Mouse (Mus musculus): ENCODE results near the gene Sppl2a. TPM values are rescaled to one million over a fixed set of nuclear protein-coding genes. Genes with fewer than 3 reads are reported as not detected.
"Not testable (repeated sequence)": the region's sequence is repeated elsewhere in the genome, so short reads cannot be mapped to it uniquely, and the experiment has no call there.

The Sppl2a gene
- total RNA-seq (2021), result 10 to 100 TPM; 28.3 to 30.3 TPM

- DNase-seq (ENCODE audit: extremely low spot score in 1 of 2, low spot score in 1 of 2), result peak; percentile 72 to 84
Measured at GRCm38 (mm10) chr2:126932897-126933641, at the start of gene Sppl2a. Gene Sppl2a, minus strand, starts transcription at chr2:126933235.

DNA sequence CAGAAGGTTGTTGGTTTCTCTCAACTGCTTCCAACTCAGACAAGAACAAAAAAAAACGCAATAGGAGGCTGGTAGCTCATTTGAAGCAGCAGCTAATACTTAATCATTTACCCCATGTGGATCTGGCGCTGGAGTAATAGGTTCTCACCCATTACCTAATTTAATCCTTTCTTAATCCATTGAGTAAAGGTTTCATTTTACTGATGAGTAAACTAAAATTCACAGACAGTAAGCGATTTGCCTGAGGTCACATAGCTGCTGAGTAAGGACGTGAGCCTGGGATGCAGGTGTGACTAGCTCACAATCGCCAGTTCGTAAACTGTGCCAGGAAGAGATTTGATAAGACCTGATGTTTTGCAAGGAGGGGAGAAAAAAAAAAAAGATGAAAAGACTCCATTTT lies 44.4 kb upstream of the Sppl2a start:
- no peak for DNase-seq (ENCODE audit: extremely low spot score in 1 of 2, low spot score in 1 of 2)

DNA sequence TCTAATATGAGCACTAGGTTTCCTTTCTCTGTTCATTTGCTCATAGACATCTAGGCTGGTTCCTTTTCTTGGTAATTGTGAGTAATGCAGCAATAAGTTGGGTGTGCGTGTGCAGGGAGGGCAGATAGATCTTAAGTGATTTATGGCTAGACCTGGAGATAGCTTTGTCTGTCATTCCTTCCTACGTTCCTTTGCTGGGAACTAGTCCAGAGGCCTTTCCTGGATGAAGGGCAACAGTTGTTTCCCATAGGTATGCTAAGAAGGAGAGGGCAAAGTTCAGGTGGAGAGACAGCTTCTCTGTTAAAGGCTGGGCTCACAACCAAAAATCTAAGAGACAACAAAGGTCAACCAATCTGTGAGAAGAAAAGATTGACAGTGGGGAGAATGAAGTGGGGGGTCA lies 28.7 kb upstream of the Sppl2a start:
- no peak for DNase-seq (ENCODE audit: extremely low spot score in 1 of 2, low spot score in 1 of 2)

- no peak for DNase-seq (ENCODE audit: extremely low spot score in 1 of 2, low spot score in 1 of 2)
Measured at GRCm38 (mm10) chr2:126955671-126956070, 22.6 kb upstream of the Sppl2a start.

DNA sequence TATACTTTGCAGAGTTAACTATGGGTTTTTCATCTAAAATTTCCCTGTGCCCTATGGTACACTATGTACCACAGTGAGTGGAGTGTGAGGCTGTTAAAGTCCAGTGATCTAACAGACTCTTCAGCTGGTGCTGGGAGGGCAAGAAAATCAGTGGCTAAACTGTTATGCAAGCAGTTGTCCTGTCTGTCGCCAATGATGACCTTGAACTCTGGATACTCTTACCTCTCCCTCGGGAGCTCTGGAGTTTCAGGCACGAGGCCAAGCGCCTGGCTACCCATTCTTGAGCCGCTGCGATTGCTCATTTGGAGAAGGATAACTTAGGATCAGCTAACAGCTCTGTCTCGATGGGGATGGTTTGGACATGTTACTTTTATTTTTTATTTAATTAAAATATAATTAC lies 18.1 kb upstream of the Sppl2a start:
- no peak for DNase-seq (ENCODE audit: extremely low spot score in 1 of 2, low spot score in 1 of 2)

DNA sequence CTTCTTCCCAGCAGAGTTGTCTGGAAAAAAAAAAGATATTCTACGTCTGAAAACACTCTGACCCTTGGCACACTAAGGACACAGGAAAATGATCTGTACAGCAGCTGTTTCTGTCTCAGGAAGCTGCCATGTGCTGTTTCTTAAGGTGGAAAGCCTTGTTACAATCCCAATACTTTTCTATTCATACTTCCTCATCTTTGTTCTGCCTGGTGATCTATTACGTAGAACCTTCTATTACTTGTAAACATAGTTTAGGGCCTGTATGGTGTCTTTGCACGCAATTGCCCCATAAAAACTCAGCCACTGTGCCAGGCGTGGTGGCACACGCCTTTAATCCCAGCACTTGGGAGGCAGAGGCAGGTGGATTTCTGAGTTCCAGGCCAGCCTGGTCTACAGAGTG lies 17.4 kb upstream of the Sppl2a start:
- DNase-seq (ENCODE audit: extremely low spot score in 1 of 2, low spot score in 1 of 2), result no peak

DNA sequence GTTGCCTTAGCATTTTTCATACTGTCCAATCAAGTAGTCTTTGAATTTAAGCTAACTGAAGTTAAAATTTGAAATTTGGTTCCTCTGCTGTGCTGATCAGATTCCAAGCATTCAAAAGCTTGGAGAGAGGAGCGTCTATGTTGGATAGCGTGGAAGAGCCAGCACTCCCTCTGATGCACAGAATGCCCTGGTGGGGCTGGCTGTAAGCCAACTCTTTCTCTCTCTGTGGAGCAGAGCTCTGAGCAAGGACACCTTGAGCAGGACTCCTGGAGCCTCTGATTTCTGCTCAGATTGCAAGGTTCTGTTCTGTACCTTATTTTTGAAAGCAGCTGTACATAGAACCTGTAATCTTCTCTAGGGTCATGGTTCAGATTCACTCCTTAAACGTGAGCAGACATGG lies 16.8 kb upstream of the Sppl2a start:
- DNase-seq (ENCODE audit: extremely low spot score in 1 of 2, low spot score in 1 of 2), result peak in 1 of 2 experiments; percentile 13

DNA sequence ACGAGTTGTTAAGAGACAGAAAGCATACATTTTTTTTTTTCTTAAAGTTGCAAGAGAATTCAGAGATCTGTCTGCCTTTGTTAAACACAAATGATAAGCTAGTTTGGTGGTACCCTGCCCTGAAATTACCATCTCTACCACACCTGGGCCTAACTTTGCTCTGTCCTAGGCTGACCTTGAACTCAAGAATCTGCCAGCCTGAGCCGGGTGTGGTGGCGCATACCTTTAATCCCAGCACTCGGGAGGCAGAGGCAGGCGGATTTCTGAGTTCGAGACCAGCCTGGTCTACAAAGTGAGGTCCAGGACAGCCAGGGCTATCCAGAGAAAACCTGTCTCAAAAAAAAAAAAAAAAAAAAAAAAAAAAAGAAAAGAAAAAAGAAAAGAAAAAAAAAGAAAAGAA lies 16.3 kb upstream of the Sppl2a start:
- DNase-seq (ENCODE audit: extremely low spot score in 1 of 2, low spot score in 1 of 2), result not testable (repeated sequence)

DNA sequence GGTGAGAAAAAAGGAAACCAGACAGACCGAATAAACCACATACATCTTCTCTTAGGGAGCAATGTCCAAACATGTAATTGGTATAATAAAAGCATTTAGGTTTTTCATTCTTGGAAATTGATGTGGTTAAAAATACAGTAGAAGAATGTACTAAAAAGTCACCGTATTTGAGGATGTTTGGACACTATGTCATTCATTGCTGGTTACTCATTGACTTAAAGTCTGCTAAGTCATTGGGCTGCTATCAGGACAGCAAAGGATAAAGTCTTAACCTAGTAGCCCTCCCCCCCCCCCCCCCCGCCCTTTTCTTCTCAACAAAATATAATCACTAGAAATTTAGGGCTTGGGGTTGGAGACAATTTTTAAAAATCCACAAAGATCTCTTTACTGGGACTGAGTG lies 15.2 kb upstream of the Sppl2a start:
- DNase-seq (ENCODE audit: extremely low spot score in 1 of 2, low spot score in 1 of 2), result no peak

DNA sequence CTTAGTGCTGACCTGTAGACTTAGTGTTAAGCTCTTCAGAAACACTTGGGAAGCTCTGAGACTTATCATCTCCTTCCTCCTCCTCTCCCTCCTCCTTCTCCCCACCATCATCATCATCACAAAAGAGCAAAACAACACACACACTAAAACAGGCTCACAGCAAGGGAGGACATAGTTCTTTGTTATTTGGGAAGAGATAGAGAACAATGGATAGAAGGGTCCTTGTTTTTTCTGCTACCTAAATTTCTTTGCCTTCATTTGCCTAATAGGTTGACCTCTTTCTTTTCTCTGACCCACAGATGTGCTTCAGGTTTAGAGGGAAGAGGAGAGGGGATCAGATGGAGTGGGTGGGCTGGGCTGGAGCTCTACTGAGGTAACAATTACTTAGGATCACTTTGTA lies 14.6 kb upstream of the Sppl2a start:
- no peak for DNase-seq (ENCODE audit: extremely low spot score in 1 of 2, low spot score in 1 of 2)

- no peak for DNase-seq (ENCODE audit: extremely low spot score in 1 of 2, low spot score in 1 of 2)
Measured at GRCm38 (mm10) chr2:126943211-126943610, 10.2 kb upstream of the Sppl2a start.

DNA sequence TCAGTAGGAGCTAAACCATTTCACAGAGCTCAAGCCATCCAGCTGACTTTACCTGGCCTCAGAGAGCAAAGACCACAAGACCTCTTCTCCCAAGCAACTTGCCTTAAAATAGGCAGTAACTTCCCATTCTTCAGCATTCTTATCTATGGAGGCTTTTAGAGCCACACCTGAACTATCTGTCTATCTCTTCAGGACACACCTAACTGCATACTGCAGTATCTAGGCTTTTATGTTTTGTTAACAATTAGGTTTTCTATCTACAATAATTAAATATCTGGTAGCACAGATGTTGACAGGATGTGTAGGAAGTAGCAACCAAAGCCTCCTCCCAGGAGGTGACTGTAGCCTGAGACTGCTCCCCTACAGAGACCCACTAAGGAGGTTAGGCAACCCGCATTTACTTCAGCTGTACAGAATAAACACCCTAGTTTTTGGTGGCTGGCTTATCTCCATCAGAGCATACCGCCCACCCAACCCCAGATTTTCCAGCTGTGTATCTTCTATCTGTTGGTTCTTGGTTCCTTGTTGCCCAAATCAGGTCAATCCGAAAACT lies 7.4 kb upstream of the Sppl2a start:
- DNase-seq (ENCODE audit: extremely low spot score in 1 of 2, low spot score in 1 of 2), result no peak

DNA sequence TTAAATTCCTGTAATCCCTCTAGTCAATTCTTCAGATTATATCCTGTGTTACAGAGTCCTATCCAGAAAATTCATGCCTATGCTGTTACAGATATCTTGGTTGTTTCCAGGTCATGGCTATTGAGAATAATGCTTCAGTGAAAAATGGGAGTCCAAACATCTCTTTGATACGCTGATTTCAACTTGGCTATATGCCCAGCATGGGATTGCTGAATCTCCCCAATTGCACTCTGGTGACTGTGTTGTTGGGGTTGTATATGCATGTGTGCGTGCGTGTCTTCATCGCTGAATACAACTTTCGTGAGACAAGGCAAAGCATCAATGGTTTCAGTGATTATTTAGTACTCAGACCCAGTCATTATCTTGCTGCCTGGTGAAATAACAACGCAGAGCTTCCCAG lies 5.0 kb upstream of the Sppl2a start:
- DNase-seq (ENCODE audit: extremely low spot score in 1 of 2, low spot score in 1 of 2), result no peak

DNA sequence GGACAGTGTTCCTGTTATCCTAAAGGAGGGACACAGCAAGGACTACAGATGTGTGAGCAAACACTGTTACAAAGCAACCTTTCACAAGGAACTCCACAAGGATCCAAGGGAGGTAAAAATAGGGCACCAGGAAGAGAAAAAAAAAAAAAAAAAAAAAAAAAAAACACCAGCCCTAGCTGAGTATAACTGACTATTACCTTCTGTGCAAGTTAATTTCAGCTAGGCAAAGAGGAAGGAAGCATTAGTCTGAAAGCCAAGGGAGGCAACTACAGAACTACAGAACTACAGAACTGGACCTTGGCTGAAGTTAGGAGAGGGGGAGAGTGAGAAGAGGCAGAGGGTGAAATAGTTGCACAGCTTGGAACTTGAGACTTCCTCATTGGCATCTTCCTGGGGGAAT lies 886 bp upstream of the Sppl2a start:
- DNase-seq (ENCODE audit: extremely low spot score in 1 of 2, low spot score in 1 of 2), result no peak

DNA sequence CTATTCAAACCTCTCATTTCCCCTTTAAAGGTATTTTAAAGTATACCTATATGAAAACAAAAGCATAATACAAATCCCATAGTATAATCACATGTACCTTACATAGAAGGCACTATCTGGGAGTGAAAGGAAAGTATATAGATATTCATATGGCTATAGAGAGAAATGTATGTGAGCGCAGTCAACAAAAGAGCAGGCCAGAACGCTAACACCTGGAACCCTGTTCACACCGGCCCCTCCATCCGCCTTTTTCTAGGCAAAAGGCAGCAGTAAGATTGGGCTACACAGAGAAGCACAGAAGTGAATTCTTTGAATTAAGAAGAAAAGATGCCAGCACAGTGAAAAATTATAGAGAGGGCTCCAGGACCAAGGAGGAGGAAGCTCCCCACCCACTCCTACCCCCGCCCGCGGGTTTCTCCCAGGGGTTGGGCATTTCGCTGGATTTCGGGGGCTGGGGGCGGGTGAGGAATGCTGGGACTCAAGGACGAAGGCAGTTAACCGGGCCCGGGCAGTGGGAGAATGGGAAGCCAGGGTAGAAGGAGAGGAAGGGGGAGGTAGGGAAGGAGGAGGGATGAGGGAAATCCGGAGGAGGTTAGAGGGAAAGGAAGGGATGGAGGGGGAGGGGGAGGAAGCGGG lies 656 bp downstream of the Sppl2a start:
- peak in 1 of 2 experiments; percentile 47 for DNase-seq (ENCODE audit: extremely low spot score in 1 of 2, low spot score in 1 of 2)

DNA sequence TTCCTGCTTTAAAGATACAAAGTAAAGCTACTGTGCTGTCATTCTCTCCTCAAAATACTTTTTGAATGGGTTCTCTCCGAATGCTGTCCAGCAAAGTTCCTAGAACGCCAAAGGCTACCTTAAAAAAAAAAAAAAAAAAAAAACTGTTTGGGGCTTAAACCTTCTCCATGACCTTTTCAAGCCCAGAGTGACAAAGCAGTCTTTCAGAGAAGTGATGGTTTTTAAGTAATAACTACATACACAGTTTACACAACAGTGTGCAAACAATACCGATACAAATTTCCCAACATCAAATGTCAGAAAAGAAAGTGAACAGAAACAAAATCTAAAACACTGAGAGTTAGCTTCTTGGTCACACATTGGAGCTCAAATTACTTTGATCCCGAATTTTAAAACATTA lies 1.3 kb downstream of the Sppl2a start:
- no peak for DNase-seq (ENCODE audit: extremely low spot score in 1 of 2, low spot score in 1 of 2)

DNA sequence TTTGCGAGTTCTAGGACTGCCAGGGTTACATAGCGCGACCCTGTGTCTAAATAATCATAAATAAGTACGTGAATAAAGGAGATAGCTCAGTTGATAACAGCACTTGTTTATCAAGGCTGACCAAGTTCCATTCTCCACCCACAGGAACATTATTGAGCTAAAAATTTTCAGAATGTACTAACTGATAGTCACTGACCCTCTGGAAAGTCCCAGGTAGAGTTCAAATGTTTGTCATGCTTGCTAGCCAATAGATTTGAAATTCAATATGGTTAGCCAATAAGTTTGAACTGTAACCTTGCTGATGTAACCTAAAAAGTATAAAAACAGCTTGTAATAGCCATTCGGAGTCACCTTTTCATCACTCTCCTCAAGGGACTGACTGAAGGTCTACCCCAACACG lies 4.4 kb downstream of the Sppl2a start:
- no peak for DNase-seq (ENCODE audit: extremely low spot score in 1 of 2, low spot score in 1 of 2)

- no peak for DNase-seq (ENCODE audit: extremely low spot score in 1 of 2, low spot score in 1 of 2)
Measured at GRCm38 (mm10) chr2:126920358-126921060, 12.5 kb downstream of the Sppl2a start.

GRCm38 (mm10) chr2:126916236-126916635 lies 16.8 kb downstream of the Sppl2a start:
- DNase-seq (ENCODE audit: extremely low spot score in 1 of 2, low spot score in 1 of 2), result no peak

- no peak for DNase-seq (ENCODE audit: extremely low spot score in 1 of 2, low spot score in 1 of 2)
Measured at GRCm38 (mm10) chr2:126914096-126914495, 18.9 kb downstream of the Sppl2a start.

DNA sequence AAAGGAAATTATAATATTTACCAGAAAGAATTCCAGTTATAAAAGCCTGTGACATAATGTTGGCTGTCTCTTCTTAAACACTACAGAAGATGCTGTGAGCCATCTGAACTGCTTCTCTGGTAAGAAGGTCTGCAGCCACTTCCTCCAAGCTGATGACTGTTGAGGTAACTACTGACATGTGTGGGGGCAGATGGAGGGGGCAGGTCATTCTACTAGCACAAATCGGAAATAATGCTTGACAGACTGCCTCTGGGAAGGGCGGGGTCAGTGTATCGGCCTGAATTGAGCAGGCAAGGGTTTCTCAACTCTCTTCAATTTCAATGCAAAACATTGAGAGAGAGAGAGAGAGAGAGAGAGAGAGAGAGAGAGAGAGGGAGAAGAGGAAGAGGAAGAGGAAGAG lies 28.9 kb downstream of the Sppl2a start:
- DNase-seq (ENCODE audit: extremely low spot score in 1 of 2, low spot score in 1 of 2), result no peak

All from layer of hippocampus, postnatal 25 days (tissue).